Mouse (Mus musculus) neural tube, embryonic 14.5 days (tissue): Measurements from ENCODE around the gene Nanos2. TPM values are rescaled to one million over a fixed set of nuclear protein-coding genes. Genes with fewer than 3 reads are reported as not detected.

Source experiments
- polyA plus RNA-seq: library from polyadenylated mRNA; unstranded; fragments of >200 nt; fragmentation: Nextera tagmentation; extraction: Ambion mirVana; gene quantifications from 2 replicates; pipeline ENCODE4 v1.2.1, GENCODE M21; 2014

Nanos2 gene
- polyA plus RNA-seq, 1 experiment from 2014 or later = 1.1 TPM

Other genes starting within 250 kb of the Nanos2 start
- gene Psg19, start 188.9 kb upstream of the Nanos2 start, polyA plus RNA-seq = not detected in 2 replicates
- 0.12 TPM in 1 of 2 replicates, not detected in the other for gene Psg17, start 165.8 kb upstream of the Nanos2 start, polyA plus RNA-seq
- gene Mill2, start 147.4 kb upstream of the Nanos2 start, polyA plus RNA-seq = 0.46 TPM in 1 of 2 replicates, not detected in the other
- 18.3 and 18.7 TPM in 2 replicates for gene Pglyrp1, start 116.1 kb upstream of the Nanos2 start, polyA plus RNA-seq
- gene Ccdc61, start 77.0 kb upstream of the Nanos2 start, polyA plus RNA-seq = 17.6 and 20.2 TPM in 2 replicates
- 17.1 and 18.4 TPM in 2 replicates for gene Nova2, start 61.5 kb upstream of the Nanos2 start, polyA plus RNA-seq
- gene Mypop, start 3.8 kb downstream of the Nanos2 start, polyA plus RNA-seq = 6.0 and 6.9 TPM in 2 replicates
- 29.7 and 30.3 TPM in 2 replicates for gene Irf2bp1, start 16.6 kb downstream of the Nanos2 start, polyA plus RNA-seq
- not detected in 2 replicates for gene Foxa3, start 36.1 kb downstream of the Nanos2 start, polyA plus RNA-seq
- 16.8 and 16.9 TPM in 2 replicates for gene Sympk, start 37.0 kb downstream of the Nanos2 start, polyA plus RNA-seq
- not detected in 2 replicates for gene Rsph6a, start 67.3 kb downstream of the Nanos2 start, polyA plus RNA-seq
- gene Dmwd, start 88.8 kb downstream of the Nanos2 start, polyA plus RNA-seq = 30.2 and 35.2 TPM in 2 replicates
- gene Dmpk, start 96.4 kb downstream of the Nanos2 start, polyA plus RNA-seq = 7.1 and 9.4 TPM in 2 replicates
- gene Six5, start 107.2 kb downstream of the Nanos2 start, polyA plus RNA-seq = 1.3 and 2.4 TPM in 2 replicates
- 5.9 and 9.9 TPM in 2 replicates for gene Gm4969, start 131.0 kb downstream of the Nanos2 start, polyA plus RNA-seq
- 11.6 and 13.1 TPM in 2 replicates for gene Fbxo46, start 132.5 kb downstream of the Nanos2 start, polyA plus RNA-seq
- 18.6 and 21.2 TPM in 2 replicates for gene Qpctl, start 161.9 kb downstream of the Nanos2 start, polyA plus RNA-seq
- 94.1 and 110 TPM in 2 replicates for gene Snrpd2, start 162.3 kb downstream of the Nanos2 start, polyA plus RNA-seq
- gene Gipr, start 178.7 kb downstream of the Nanos2 start, polyA plus RNA-seq = 0.75 and 1.8 TPM in 2 replicates
- 3.5 and 4.0 TPM in 2 replicates for gene Eml2, start 189.0 kb downstream of the Nanos2 start, polyA plus RNA-seq
- 2.9 and 3.4 TPM in 2 replicates for gene Gpr4, start 225.1 kb downstream of the Nanos2 start, polyA plus RNA-seq
- gene Opa3, start 240.9 kb downstream of the Nanos2 start, polyA plus RNA-seq = 36.6 and 37.6 TPM in 2 replicates